Mouse (Mus musculus) midbrain, embryonic 14.5 days (tissue): Measurements from ENCODE around the gene Dolk. TPM values are rescaled to one million over a fixed set of nuclear protein-coding genes. Genes with fewer than 3 reads are reported as not detected.

Experiments
- ATAC-seq: fragments of 200-750 bp; cut with Nextera tagmentation; 2 replicates; pipeline ENCODE4 v1.8.0; 2017; ENCODE audit warnings: moderate number of reproducible peaks, moderate library complexity; ENCODE audit not compliant: low FRiP score, low TSS enrichment
- DNase-seq: peaks from one replicate; pipeline ENCODE4 v3.0.0-alpha.2; 2015
- H3K27ac ChIP-seq: fragments of 300-500 bp; sonication (generic); replicated peaks from 2 replicates; pipeline ENCODE4 v1.5.1; 2014; ENCODE audit warnings: mild to moderate bottlenecking, low read depth, low read length, moderate library complexity
- H3K27me3 ChIP-seq: fragments of 300-500 bp; sonication (generic); 2 replicates; pipeline ENCODE4 v1.6.1; 2014; ENCODE audit warnings: low read length, control low read depth, mixed read lengths; ENCODE audit not compliant: control insufficient read depth, insufficient read depth
- H3K36me3 ChIP-seq: fragments of 300-500 bp; sonication (generic); 2 replicates; pipeline ENCODE4 v1.6.1; 2014; ENCODE audit warnings: low read length, control low read depth; ENCODE audit not compliant: control insufficient read depth, insufficient read depth
- H3K4me1 ChIP-seq: fragments of 300-500 bp; sonication (generic); 2 replicates; pipeline ENCODE4 v1.6.1; 2014; ENCODE audit warnings: mild to moderate bottlenecking, antibody characterized with exemption, low read length, control low read depth; ENCODE audit not compliant: control insufficient read depth, insufficient read depth
- H3K4me2 ChIP-seq: fragments of 300-500 bp; sonication (generic); 2 replicates; pipeline ENCODE4 v1.6.1; 2014; ENCODE audit warnings: mild to moderate bottlenecking, low read length, moderate library complexity
- H3K4me3 ChIP-seq: fragments of 300-500 bp; sonication (generic); replicated peaks from 2 replicates; pipeline ENCODE4 v1.5.1; 2014; ENCODE audit warnings: low read depth, low read length
- H3K9ac ChIP-seq: fragments of 300-500 bp; sonication (generic); replicated peaks from 2 replicates; pipeline ENCODE4 v1.6.1; 2014; ENCODE audit warnings: mild to moderate bottlenecking, low read length, moderate library complexity
- H3K9me3 ChIP-seq: fragments of 300-500 bp; sonication (generic); 2 replicates; pipeline ENCODE4 v1.6.1; 2016; ENCODE audit warnings: low read length, control low read depth, mixed read lengths; ENCODE audit not compliant: control insufficient read depth
- WGBS: fragments of 180-500 bp; shearing (Covaris S2); extraction: QIAGEN DNeasy Blood & Tissue Kit; methylation state at CpG from one replicate; pipeline ENCODE4 v1.1.7; 2014; 5-methylcytosine and 5-hydroxymethylcytosine counted together
- polyA plus RNA-seq: library from polyadenylated mRNA; unstranded; fragments of >200 nt; fragmentation: Nextera tagmentation; extraction: Ambion mirVana; gene quantifications from 2 replicates; pipeline ENCODE4 v1.2.1, GENCODE M21; 2014

Gene Dolk
- polyA plus RNA-seq = 32.2 and 32.7 TPM in 2 replicates

DNA sequence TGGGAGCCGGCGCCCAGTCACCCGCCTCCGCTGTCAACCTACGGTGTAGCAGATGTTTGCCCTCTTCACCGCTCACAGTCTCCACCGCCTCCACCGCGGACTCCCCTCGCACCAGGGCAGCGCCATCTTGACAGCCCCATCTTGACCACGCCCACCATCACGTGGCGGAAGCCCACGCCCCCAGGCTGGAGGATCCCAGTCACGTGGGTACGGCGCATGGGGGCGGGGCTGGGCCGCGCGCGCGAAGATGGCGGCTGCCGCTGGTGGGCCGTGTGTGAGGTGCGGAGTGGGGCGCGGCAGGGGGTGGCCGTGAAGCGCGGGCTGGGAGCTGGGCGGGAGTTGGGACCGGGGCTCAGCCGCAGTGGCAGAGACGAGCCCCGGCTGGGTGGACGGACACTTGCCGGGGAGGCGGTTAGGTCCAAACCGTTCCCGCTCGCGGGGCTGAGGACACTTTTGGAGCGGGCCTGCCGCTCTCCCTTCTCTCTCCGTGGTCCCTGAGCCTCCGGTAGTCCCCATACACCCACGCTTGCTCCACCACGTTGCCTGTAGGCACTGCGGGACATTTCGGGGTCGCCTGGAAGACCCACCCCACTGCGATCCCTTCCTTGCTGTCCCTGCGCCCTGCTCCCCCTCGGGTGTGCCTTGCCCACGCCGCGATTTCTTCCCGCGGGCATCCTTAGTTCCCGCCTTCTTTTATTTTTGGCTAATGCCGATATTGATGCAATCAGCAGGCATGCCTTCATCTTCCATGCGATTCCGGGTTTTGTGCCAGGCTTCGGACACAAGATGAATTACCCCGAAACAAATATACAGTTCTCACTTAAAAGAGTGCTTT is at the start of gene Dolk, which contains the start of gene Nup188:
Gene Dolk (minus strand): TSS at position 143 of the 835 bp plus-strand sequence.
Gene Nup188 (plus strand): TSS at position 206 of the 835 bp plus-strand sequence.
- Histone ChIP-seq H3K36me3 (peaks cover 6% of the 10 kb centered on the region), H3K9ac (peak within 1 kb of the TSS; percentile 83), H3K27ac (peak within 1 kb of the TSS; percentile 70), H3K27me3 (no peaks in the 10 kb centered on the region), H3K4me2 (peak within 1 kb of the TSS; percentile 91), H3K4me1 (peaks cover 21% of the 10 kb centered on the region), H3K4me3 (peak within 1 kb of the TSS; percentile 92), H3K9me3 (no peaks in the 10 kb centered on the region)
- under 1% methylated on average over 63 of the region's 68 CpGs for WGBS
- ATAC-seq = peak; percentile 95
- peak; percentile 99 for DNase-seq

DNA sequence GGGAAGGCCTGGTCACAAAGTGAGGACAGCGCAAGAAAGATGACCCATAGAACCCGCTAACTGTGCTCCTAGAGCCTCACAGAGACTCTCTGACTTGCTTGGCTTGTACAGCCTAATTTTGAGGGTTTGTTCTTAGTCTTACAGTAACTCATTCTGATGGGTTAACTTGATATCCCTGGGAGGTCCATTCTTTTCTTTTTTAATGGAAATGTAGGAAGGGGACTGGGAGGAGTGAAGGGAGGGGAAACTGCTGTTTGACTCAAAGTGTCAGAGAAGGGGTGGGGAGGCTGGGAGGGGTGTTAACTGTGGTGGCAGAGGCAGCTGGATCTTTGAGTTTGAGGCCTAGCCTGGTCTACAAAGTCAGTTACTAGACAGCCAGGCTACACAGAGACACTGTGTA is 49.2 kb upstream of the Dolk start:
- no peak for ATAC-seq
- Histone ChIP-seq H3K4me2 (no peak overlapping the region), H3K9ac (no peak overlapping the region), H3K9me3 (no peaks in the 10 kb centered on the region), H3K4me3 (no peak overlapping the region), H3K36me3 (peaks cover 94% of the 10 kb centered on the region), H3K4me1 (no peaks in the 10 kb centered on the region), H3K27me3 (no peaks in the 10 kb centered on the region), H3K27ac (no peak overlapping the region)
- WGBS = 94% methylated on average over 2 of the region's 2 CpGs
- DNase-seq = no peak

DNA sequence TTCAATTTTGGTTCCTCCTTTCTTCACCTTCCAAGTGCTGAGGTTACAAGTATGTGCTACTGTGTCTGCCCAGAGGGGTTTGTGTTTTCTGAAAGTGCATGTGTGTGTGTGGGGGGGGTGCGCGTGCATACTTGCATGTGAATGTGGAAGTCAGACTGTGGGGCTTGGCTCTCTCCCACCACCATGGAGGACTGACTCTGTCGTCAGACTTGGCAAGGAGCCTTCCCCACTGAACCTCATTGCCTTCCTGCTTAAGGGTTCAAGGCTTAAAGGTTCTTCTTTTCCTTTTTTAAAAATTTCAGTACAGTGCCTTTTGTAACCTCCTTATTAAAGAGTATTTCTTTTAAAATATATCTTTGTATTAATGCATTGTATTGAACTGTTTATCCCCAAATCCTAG is 42.7 kb upstream of the Dolk start:
- Histone ChIP-seq H3K27me3 (no peaks in the 10 kb centered on the region), H3K9ac (no peak overlapping the region), H3K27ac (no peak overlapping the region), H3K9me3 (no peaks in the 10 kb centered on the region), H3K4me2 (no peak overlapping the region), H3K4me3 (no peak overlapping the region), H3K4me1 (no peaks in the 10 kb centered on the region), H3K36me3 (peaks cover 99% of the 10 kb centered on the region)
- 85% methylated on average over 3 of the region's 3 CpGs for WGBS
- ATAC-seq (no peak), DNase-seq (no peak)

DNA sequence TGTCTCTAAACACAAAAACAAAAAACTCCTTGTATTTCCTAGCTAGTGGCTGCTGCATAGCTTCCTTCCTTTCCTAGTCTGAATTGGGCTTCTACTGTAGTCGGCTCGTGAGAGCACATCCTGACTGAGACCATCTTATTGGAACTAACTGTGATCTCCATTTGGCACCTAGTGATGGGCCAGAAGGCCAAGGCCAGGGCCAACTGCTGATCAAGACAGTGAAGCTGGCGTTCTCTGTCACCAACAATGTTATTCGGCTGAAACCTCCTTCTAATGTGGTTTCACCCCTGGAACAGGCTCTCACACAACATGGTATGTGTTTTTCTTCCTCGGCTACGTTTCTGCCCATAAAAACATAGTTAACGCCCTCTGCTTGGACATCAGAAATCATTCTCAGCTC is 41.1 kb upstream of the Dolk start:
- Histone ChIP-seq H3K4me2 (no peak overlapping the region), H3K36me3 (peaks cover 99% of the 10 kb centered on the region), H3K27me3 (no peaks in the 10 kb centered on the region), H3K4me1 (no peaks in the 10 kb centered on the region), H3K27ac (no peak overlapping the region), H3K9me3 (no peaks in the 10 kb centered on the region), H3K4me3 (no peak overlapping the region), H3K9ac (no peak overlapping the region)
- 94% methylated on average over 7 of the region's 7 CpGs for WGBS
- DNase-seq = no peak
- no peak for ATAC-seq

DNA sequence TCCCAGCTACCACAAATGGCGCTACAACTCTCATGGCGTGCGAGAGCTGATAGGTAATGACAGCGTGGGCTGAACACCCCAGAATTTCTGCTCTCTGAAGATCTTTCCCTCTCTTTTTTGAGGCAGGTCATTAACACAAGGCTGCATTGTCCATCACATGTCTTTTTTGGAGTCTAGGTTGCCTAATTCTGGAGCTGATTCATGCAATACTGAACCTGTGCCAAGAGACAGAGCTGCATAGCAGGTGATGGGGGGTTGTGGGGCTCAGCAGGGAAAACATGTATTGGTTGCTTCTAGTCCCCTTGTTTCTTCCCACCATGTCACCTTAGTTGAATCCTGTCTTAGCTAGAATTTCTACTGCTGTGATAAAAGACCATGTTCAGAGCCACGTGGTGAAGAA is 39.2 kb upstream of the Dolk start:
- ATAC-seq (no peak), DNase-seq (no peak)
- Histone ChIP-seq H3K9ac (no peak overlapping the region), H3K4me1 (no peaks in the 10 kb centered on the region), H3K27me3 (no peaks in the 10 kb centered on the region), H3K9me3 (no peaks in the 10 kb centered on the region), H3K27ac (no peak overlapping the region), H3K36me3 (peaks cover 99% of the 10 kb centered on the region), H3K4me2 (no peak overlapping the region), H3K4me3 (no peak overlapping the region)
- 93% methylated on average over 5 of the region's 5 CpGs for WGBS

DNA sequence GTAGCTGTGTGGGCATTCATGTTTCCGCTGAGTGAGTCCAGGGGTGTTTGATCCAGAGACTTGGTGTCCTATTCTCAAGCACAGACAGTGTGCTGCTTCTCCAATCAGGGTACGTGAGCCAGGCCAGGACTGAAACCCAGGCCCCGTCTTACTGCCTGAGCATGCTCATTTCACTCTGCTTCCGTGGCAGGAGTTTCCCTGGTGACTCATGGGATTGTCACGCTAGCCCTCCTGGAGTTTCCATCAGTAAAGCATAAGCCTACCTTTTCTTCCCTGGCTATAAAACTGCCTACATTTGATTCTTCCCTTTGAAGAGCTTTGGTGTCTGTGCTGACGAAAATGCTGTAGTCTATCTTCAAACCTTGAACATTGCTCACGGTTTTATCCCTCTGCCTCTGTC is 37.0 kb upstream of the Dolk start:
- no peak overlapping the region for H3K27ac ChIP-seq
- ATAC-seq (no peak), DNase-seq (no peak)
- peaks cover 93% of the 10 kb centered on the region for H3K36me3 ChIP-seq
- no peaks in the 10 kb centered on the region for H3K4me1 ChIP-seq
- 83% methylated on average over 7 of the region's 7 CpGs for WGBS
- H3K9ac ChIP-seq = no peak overlapping the region
- H3K4me3 ChIP-seq = no peak overlapping the region
- H3K4me2 ChIP-seq = no peak overlapping the region
- no peaks in the 10 kb centered on the region for H3K9me3 ChIP-seq
- no peaks in the 10 kb centered on the region for H3K27me3 ChIP-seq

DNA sequence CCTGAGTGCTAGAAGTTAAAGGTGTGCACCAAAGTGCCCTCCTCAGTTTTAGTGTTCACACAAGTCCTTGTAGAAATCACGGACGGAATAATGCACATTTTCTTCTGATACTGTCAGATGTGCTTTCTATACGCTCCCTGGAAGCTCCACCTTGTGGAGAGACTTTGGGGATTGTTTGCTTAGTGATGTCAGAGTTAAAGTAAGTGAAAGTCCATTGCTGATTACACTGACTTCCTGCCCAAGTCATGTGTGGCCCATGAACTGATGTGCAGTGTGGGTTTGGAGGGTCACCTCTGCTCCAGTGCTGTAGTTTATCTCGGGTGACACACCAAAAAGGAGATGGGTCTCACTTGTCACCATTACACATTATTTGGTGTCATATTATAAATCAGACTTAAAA is 33.1 kb upstream of the Dolk start:
- no peak overlapping the region for H3K4me3 ChIP-seq
- no peak overlapping the region for H3K9ac ChIP-seq
- peaks cover 93% of the 10 kb centered on the region for H3K36me3 ChIP-seq
- no peaks in the 10 kb centered on the region for H3K9me3 ChIP-seq
- H3K4me1 ChIP-seq = no peaks in the 10 kb centered on the region
- no peak overlapping the region for H3K4me2 ChIP-seq
- H3K27ac ChIP-seq = no peak overlapping the region
- WGBS = 94% methylated on average over 4 of the region's 4 CpGs
- no peaks in the 10 kb centered on the region for H3K27me3 ChIP-seq
- ATAC-seq (no peak), DNase-seq (no peak)

DNA sequence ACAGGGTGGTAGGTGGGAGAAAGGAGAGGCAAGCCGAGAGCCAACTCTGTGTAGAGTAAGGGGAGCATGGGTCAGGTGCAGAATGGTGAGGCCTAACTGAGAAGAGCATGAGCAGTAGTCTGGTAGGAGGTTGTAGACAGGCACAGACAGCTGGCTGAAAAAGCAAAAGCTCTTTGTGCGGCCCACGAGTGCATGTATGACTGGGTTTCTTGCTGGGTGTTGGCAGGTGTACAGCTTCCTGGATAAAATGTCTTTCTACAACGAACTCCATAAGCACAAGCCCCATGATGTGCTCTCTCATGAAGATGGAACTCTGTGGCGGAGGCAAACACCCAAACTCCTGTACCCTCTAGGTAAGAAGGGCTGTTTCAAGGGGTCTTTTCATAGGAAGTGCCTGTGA is 30.8 kb upstream of the Dolk start:
- Histone ChIP-seq H3K4me2 (no peak overlapping the region), H3K4me1 (no peaks in the 10 kb centered on the region), H3K9me3 (no peaks in the 10 kb centered on the region), H3K4me3 (no peak overlapping the region), H3K27me3 (no peaks in the 10 kb centered on the region), H3K27ac (no peak overlapping the region), H3K36me3 (peaks cover 93% of the 10 kb centered on the region), H3K9ac (no peak overlapping the region)
- DNase-seq = no peak
- ATAC-seq = no peak
- WGBS = 96% methylated on average over 5 of the region's 5 CpGs

DNA sequence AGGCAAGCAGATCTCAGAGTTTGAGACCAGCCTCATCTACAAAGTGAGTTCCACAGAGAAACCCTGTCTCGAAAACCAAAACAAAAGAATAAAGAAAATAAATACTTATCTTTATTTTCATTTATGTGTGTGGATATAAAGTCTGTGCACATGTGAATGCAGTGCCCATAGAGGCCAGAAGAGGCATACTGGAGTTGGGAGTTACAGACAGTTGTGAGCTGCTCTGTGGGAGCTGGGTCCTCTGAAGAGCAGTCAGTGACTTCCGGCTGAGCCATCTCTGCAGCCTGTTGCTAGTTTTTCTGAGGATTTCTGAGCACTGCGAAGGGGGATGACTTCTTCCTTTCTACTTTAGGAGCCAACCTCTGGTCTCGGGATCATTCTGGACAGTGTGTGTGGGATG is 30.0 kb upstream of the Dolk start:
- Histone ChIP-seq H3K4me3 (no peak overlapping the region), H3K9me3 (no peaks in the 10 kb centered on the region), H3K4me1 (no peaks in the 10 kb centered on the region), H3K9ac (no peak overlapping the region), H3K4me2 (no peak overlapping the region), H3K36me3 (peaks cover 92% of the 10 kb centered on the region), H3K27ac (no peak overlapping the region), H3K27me3 (no peaks in the 10 kb centered on the region)
- DNase-seq (no peak), ATAC-seq (no peak)
- 94% methylated on average over 4 of the region's 4 CpGs for WGBS
